Mouse (Mus musculus) heart, adult 11 months (tissue): ENCODE data around the gene Rad9a.
A peak's percentile ranks its signal among the peaks of the same experiment; 100 is the strongest.
"Not testable (repeated sequence)": the region's sequence is repeated elsewhere in the genome, so short reads cannot be mapped to it uniquely, and the experiment has no call there.

Experiments used
- DNase-seq: peaks from one replicate; pipeline ENCODE4 v3.0.0; 2022

The Rad9a gene

DNA sequence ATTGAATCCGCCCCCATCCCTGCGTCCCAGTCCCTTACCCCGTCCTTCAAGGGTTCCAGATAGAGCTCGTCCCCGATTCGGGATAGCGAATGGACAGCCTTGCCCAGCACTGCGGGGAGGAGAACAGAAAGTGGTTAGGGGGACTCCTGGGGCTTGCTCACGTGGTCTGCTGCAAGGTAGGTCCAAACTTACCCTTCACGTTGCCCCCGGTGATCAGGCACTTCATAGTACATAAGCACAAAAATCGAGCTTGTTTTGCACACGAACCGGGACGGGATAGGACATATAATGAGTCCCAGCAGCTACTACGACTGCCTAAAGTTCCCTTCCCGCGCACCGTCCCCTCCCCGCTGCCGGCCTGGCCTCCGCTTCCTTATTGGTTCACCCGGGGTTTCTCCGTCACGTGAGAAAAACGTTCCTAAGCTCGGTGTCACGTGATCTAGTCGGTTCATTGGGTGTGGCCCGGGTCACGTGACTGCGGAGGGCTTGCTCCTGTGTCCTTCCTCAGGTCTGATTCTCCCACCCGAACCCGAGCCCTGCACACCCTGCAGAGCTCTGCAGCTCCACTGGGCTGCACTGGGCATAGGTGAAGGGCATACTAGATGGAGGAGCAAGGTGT is at the start of gene Rad9a:
TSS of gene Rad9a (minus strand) at position 372 of the 619 bp plus-strand sequence.
- DNase-seq, result peak; percentile 100

- not testable (repeated sequence) for DNase-seq
These were observed 47.2 kb upstream of the Rad9a start for GRCm38 (mm10) chr19:4248683-4249082.

GRCm38 (mm10) chr19:4247010-4247409 is 45.5 kb upstream of the Rad9a start:
- DNase-seq, result no peak

DNA sequence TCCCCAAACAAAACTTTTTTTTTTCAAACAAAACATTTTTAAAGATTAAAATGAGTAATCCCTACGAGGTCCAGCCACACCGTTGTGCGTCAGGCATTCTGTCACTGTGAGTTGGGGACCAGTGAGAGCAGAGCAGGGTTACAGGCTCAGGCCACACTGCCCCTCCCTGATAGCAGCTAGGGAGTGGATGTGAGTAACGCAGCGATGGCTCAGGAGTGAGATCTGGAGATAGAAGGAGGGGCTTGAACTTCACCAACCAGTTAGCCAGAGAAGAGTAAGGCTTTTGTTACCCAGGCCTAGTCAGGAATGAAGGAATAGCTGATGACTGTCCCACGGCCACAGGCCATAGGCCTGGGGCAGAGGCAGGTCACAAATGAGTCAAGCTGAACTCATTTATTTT is 43.3 kb upstream of the Rad9a start:
- peak; percentile 76 for DNase-seq

DNA sequence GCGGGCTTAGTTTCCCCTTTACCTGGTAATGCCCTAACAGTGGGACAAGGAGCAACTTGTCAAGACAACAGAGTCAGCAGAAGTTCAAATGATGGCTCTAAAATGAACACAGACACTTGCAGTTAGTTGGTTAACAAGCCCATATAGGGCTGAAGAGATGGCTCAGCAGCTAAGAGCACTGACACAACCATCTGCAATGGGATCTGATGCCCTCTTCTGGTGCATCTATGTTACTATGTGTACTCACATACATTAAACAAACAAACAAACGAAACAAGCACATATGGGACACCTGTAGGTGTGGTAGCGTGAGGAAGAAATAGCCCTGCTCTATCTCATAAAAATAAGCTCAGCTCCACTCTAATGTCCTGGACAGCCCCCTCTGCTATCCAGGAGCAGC is 41.0 kb upstream of the Rad9a start:
- no peak for DNase-seq

GRCm38 (mm10) chr19:4240247-4240668 is 38.8 kb upstream of the Rad9a start:
- DNase-seq, result peak; percentile 75

DNA sequence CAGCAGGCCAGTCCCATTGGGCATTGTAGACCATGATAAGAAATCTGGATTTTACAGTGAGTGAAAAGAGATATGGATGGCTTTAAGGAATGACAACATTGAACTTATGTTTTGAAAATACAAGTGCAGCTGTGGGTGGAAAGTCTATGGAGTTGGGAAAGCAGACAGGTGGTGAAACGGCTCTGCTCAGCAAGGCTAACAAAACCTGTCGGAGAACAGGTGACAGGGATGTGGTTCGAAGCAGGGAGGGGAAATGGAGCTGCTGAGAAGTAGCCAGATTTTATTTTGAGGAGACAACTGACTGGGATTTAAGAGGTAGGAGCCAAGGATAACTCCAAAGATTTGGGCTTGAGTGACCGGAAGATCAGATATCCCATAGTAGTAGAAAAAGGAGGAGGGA is 33.1 kb upstream of the Rad9a start:
- no peak for DNase-seq

GRCm38 (mm10) chr19:4232651-4233050 is 31.2 kb upstream of the Rad9a start:
- peak; percentile 94 for DNase-seq

DNA sequence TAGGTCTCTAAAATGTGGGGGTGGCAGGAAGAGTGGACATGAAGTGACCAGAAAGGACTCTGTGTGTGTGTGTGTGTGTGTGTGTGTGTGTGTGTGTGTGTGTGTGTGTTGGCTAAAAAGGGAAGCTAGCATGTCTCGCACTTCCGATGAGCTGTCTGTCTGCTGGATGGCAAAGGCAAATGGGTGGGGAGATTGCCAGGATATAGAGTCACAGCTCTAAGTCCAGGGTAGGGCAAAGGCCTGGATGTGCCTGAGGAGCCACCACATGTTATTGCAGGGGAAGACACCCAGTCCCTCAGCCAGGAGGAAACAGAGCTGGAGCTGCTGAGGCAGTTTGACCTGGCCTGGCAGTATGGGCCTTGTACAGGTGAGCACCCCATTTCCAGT is 30.7 kb upstream of the Rad9a start:
- DNase-seq, result peak; percentile 97

- DNase-seq, result peak; percentile 100
These were observed 30.1 kb upstream of the Rad9a start, which contains the start of gene Pold4 for GRCm38 (mm10) chr19:4231253-4232185. Gene Pold4, plus strand, starts transcription at chr19:4231899.

GRCm38 (mm10) chr19:4230415-4230814 is 29.0 kb upstream of the Rad9a start:
- DNase-seq, result peak; percentile 97

DNA sequence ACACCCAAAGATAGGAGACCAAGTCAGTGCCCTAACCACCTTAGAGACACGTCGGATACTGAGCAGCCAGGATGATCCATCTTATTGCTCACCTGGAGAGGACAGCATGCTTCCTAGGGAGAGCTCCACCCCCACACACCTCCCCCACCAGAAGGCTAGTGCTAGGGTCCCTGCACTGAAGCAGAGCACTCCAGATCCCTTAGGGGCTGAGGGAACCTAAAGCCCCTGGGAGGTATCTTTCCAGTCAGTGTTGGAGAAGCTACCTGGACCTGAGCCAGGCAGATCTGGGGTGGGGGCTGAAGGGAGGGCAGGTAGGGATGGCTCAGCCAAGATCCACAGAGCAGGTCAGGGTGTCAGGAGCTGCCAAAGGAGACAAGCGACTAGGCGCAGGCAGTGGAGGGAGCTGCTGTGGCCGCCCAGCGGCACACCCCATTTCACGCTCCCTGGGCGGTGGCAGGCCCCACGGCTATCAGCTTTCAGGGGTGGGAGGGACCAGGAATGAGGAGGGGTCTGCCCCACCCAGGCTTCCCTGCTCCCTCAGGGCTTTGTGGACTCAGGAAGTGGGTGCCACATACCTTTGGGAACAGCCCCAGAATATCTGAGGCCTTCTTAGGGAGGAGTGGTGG is 28.1 kb upstream of the Rad9a start:
- DNase-seq, result peak; percentile 95

DNA sequence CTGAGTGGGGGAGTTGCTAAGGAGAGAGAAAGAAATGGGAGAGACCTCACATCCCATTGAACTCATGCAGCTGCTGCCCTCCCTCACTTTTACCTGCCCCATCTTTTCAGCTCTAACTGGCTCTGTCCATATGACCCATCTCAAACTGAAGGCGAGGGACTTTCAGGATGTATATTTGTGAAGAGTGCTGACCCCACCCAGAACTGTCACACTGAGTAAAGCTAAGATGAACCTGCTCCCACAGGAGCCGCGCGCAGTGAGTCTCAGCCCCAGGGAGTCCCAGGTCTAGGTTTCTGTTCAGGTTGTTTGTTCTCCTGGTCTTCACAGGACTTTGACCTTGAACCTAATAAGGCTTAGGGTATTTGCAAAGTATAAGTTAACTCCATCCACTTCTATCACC is 27.4 kb upstream of the Rad9a start:
- peak; percentile 88 for DNase-seq

- DNase-seq, result peak; percentile 96
These were observed 26.6 kb upstream of the Rad9a start for GRCm38 (mm10) chr19:4227894-4228678.

DNA sequence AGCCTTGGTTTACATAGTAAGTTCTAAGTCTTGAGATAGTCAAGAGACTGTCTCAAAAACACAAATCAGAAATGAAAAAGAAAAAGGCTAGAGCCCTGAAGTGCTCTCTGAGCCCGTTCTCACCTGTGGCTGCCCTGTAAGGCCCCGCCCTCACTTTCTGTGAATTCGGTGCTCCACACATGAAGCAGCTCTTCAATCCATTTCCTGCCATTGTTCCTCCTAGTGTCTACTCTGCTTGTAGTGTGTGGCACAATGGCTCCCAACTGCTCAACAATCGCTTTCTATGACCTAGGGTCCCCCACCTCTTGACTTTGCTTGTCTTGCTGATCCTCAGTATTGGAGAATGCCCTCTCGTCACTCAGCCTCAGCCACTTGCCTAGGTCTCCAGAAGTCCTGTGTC is 26.0 kb upstream of the Rad9a start:
- DNase-seq, result no peak

DNA sequence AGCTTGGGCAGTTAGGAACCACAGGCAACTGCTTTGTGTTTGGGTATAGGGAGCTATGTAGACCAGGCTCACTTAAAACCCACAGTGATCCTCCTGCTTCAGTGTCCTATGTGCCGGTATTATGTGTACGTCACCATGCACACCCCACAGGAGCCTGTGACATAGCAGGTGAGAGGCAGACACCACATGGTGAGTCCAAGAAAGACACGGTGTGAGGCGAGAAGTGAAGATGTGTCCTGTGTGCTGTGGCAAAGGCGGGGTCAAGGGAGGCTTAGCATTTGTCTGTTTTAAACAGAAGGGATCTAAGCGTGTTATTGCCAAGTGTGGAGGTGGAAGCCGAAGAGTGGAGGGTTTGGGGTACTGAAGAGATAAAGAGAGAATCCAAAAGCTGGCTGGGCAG is 25.3 kb upstream of the Rad9a start:
- DNase-seq, result peak; percentile 88

GRCm38 (mm10) chr19:4222165-4222564 is 20.7 kb upstream of the Rad9a start:
- peak; percentile 91 for DNase-seq

GRCm38 (mm10) chr19:4220957-4221743 is 19.7 kb upstream of the Rad9a start:
- peak; percentile 95 for DNase-seq

DNA sequence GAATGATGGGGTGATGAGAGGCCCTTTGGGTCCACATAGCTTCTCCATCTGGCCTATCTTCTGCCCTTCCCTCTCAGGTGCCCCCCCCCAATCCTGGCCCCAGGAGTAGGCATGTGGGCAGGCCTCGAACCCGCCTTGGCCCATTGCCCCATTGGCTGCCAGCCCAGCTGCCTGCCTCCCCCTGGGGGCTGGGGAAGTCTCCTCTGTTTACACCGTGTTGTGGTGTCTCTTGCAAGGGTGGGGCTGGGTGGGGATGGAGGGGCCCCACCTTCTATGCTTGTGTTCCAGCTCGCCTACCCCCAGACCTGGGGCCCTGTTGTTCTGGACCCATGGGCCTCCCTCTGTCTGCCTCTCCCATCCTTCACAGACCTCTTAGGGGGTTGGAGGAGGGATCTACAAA is 19.0 kb upstream of the Rad9a start:
- DNase-seq, result peak; percentile 90

DNA sequence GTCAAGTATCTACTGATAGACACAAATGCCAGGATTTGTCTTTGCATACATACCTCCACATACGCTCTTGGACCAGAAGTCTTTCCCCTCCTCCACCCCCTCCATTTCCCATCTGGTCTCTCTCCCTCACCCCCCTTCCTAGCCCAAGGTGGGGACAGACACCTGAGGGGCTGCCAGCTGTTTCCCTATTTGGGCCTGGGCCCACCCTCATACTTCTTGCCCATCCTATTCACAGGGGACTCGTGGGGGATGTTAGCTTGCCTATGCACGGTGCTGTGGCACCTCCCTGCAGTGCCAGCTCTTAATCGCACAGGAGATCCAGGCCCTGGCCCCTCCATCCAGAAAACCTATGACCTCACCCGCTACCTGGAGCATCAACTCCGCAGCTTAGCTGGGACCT is 18.5 kb upstream of the Rad9a start:
- DNase-seq, result peak; percentile 91

DNA sequence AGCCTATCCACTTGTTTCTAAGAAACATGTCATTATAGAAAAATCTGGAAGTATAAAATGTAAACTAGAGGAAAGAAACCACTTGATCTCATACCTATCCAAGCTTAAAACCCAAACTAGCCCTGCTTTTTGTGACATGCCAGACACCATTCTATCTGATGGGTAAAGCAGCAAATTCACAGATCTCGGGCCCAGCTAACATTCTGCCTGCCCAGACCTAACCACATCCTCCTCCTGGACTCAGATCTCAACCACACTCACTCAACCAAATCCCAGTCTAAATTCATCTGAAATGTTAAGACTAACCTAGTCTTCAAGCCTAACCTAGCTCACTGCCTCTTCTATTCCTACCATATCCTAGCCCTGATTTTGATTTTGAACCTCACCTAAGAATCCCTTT is 17.3 kb upstream of the Rad9a start:
- DNase-seq, result peak; percentile 87

- no peak for DNase-seq
These were observed 16.8 kb upstream of the Rad9a start for GRCm38 (mm10) chr19:4218293-4218692.
